Mouse (Mus musculus) small intestine, adult 2 months (tissue): ENCODE data around the gene Rfx5.

ENCODE experiments used
- CTCF ChIP-seq: fragments of 200-500 bp; IDR thresholded peaks from 2 replicates; pipeline ENCODE4 v1.5.1; 2012; ENCODE audit warnings: low read depth, mild to moderate bottlenecking, control low read depth, inconsistent platforms, low read length, moderate library complexity, mixed read lengths; ENCODE audit not compliant: insufficient replicate concordance, insufficient read length; ENCODE audit errors: extremely low read depth
- POLR2A ChIP-seq: fragments of 200-500 bp; IDR thresholded peaks from 2 replicates; pipeline ENCODE4 v1.6.1; 2012; ENCODE audit warnings: low read depth, mild to moderate bottlenecking, control low read depth, inconsistent platforms, low read length, moderate library complexity

- TF ChIP-seq CTCF (no peak), POLR2A (no peak)
Observed at GRCm38 (mm10) chr3:94987578-94987977, 33.7 kb downstream of the Rfx5 start.
